Mouse (Mus musculus) heart, embryonic 14.5 days (tissue): ENCODE data around the gene Hist1h2ae. TPM values are rescaled to one million over a fixed set of nuclear protein-coding genes. Genes with fewer than 3 reads are reported as not detected.
"Not testable (repeated sequence)": the region's sequence is repeated elsewhere in the genome, so short reads cannot be mapped to it uniquely, and the experiment has no call there.

ENCODE experiments used
- ATAC-seq: fragments of 200-750 bp; cut with Nextera tagmentation; 2 replicates; pipeline ENCODE4 v1.8.0; 2017; ENCODE audit warnings: low read depth, moderate TSS enrichment; ENCODE audit not compliant: insufficient number of reproducible peaks, insufficient read depth, low FRiP score
- H3K27ac ChIP-seq, 2 experiments: fragments of 200-500 bp in 1 of 2; fragments of 300-500 bp in 1 of 2; sonication (generic) in 1 of 2; replicated peaks in 1 of 2; 2 replicates each; pipeline ENCODE4 v1.5.1; 2012 to 2014; ENCODE audit warnings: low read depth in 2 of 2, low read length in 2 of 2, control low read depth in 1 of 2, mild to moderate bottlenecking in 1 of 2, mixed read lengths in 1 of 2; ENCODE audit not compliant: control insufficient read depth in 1 of 2, insufficient read depth in 1 of 2
- H3K27me3 ChIP-seq: fragments of 300-500 bp; sonication (generic); 2 replicates; pipeline ENCODE4 v1.6.1; 2014; ENCODE audit warnings: mild to moderate bottlenecking, low read length, control low read depth; ENCODE audit not compliant: control insufficient read depth, insufficient read depth
- H3K36me3 ChIP-seq: fragments of 300-500 bp; sonication (generic); 2 replicates; pipeline ENCODE4 v1.6.1; 2014; ENCODE audit warnings: mild to moderate bottlenecking, control low read depth, low read length, mixed read lengths; ENCODE audit not compliant: control insufficient read depth, insufficient read depth
- H3K4me1 ChIP-seq, 2 experiments: fragments of 200-500 bp in 1 of 2; fragments of 300-500 bp in 1 of 2; sonication (generic) in 1 of 2; 2 replicates each; pipeline ENCODE4 v1.6.1; 2012 to 2014; ENCODE audit warnings: low read length in 2 of 2, control low read depth in 1 of 2, mixed read lengths in 1 of 2; ENCODE audit not compliant: control insufficient read depth in 2 of 2, insufficient read depth in 2 of 2
- H3K4me2 ChIP-seq: fragments of 300-500 bp; sonication (generic); 2 replicates; pipeline ENCODE4 v1.6.1; 2014; ENCODE audit warnings: mild to moderate bottlenecking, low read length
- H3K4me3 ChIP-seq, 2 experiments: fragments of 200-500 bp in 1 of 2; fragments of 300-500 bp in 1 of 2; sonication (generic) in 1 of 2; 2 replicates each; pipeline ENCODE4 v1.5.1; 2012 to 2014; ENCODE audit warnings: low read length in 2 of 2, mild to moderate bottlenecking in 2 of 2, control low read depth in 1 of 2, low read depth in 1 of 2, moderate library complexity in 1 of 2; ENCODE audit not compliant: control insufficient read depth in 1 of 2, insufficient read depth in 1 of 2
- H3K9ac ChIP-seq: fragments of 300-500 bp; sonication (generic); 2 replicates; pipeline ENCODE4 v1.6.1; 2014; ENCODE audit warnings: mild to moderate bottlenecking, low read length
- H3K9me3 ChIP-seq: fragments of 300-500 bp; sonication (generic); 2 replicates; pipeline ENCODE4 v1.6.1; 2016; ENCODE audit warnings: low read length, control low read depth; ENCODE audit not compliant: control insufficient read depth
- WGBS: fragments of 180-500 bp; shearing (Covaris S2); extraction: QIAGEN DNeasy Blood & Tissue Kit; methylation state at CpG from one replicate; pipeline ENCODE4 v1.1.7; 2014; 5-methylcytosine and 5-hydroxymethylcytosine counted together
- polyA plus RNA-seq: library from polyadenylated mRNA; unstranded; fragments of >200 nt; fragmentation: Nextera tagmentation; extraction: Ambion mirVana; gene quantifications from 2 replicates; pipeline ENCODE4 v1.2.1, GENCODE M21; 2014

Gene Hist1h2ae
- polyA plus RNA-seq, 1 experiment from 2014 or later, result 49.1 TPM

DNA sequence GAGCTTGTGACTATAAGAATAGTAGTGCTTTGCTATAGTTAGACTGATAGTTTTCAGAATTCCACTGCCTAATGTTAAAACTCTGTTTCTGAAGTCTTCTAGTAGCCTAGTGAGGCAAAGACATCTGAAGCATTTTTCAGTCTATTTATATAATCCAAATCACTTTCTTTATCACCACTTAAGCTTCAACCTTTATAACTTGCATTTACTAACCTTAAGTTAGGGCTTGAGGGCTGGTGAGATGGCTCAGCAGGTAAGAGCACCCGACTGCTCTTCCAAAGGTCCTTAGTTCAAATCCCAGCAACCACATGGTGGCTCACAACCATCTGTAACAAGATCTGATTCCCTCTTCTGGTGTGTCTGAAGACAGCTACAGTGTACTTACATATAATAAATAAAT, 31.2 kb downstream of the Hist1h2ae start:
- not testable (repeated sequence) for H3K4me2 ChIP-seq, H3K36me3 ChIP-seq, H3K4me3 ChIP-seq, H3K27ac ChIP-seq, ATAC-seq, H3K27me3 ChIP-seq, H3K9ac ChIP-seq, H3K9me3 ChIP-seq
- H3K4me1 ChIP-seq, result peaks cover 0 to 13% of the 10 kb centered on the region in 2 experiments; a peak in 2 of 4 replicates
- 60% methylated on average over 1 of the region's 1 CpGs for WGBS

DNA sequence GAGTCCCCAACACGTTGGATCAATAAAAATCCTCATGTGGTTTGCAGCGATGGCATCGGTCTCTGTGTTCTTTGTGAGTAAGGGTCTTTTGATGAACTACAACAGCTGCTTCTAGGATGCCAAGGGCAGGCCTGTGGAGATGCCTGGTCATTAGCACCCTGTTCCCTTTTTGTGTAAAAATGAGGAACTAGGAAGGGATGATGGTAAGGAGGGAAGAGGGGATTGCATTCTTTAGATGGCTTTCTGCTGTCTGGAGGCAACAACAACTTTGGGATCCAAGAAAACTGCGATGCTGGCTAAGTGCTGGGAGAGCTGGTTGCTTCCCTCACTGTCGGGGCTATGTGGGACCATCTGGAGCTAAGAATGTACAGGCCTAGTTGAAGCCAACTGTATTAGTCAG, 32.8 kb downstream of the Hist1h2ae start:
- Histone ChIP-seq H3K9ac (no peak overlapping the region), H3K36me3 (no peaks in the 10 kb centered on the region), H3K4me3 (no peak overlapping the region), H3K27ac (no peak overlapping the region), H3K4me2 (no peak overlapping the region), H3K4me1 (peaks cover 0 to 20% of the 10 kb centered on the region in 2 experiments; a peak in 3 of 4 replicates), H3K27me3 (no peaks in the 10 kb centered on the region), H3K9me3 (no peaks in the 10 kb centered on the region)
- 87% methylated on average over 5 of the region's 5 CpGs for WGBS
- ATAC-seq, result no peak

GRCm38 (mm10) chr13:23537006-23537710, 33.9 kb downstream of the Hist1h2ae start:
- 80% methylated on average over 3 of the region's 3 CpGs for WGBS
- Histone ChIP-seq H3K9ac (peak overlapping the region; percentile 78; the same call in 1 of the 2 replicates), H3K27ac (no peak overlapping the region)

GRCm38 (mm10) chr13:23536076-23536822, 34.8 kb downstream of the Hist1h2ae start:
- H3K4me3 ChIP-seq, result peak overlapping the region; percentile 8 to 48; a peak in 3 of 4 replicates
- H3K27ac ChIP-seq, result peak overlapping the region in 1 of 2 experiments; percentile 77; a peak in 1 of 4 replicates
- H3K4me2 ChIP-seq, result peak overlapping the region; percentile 71
- WGBS, result 23% methylated on average over 7 of the region's 7 CpGs
- ATAC-seq, result no peak
- peaks cover 5 to 30% of the 10 kb centered on the region in 2 experiments for H3K4me1 ChIP-seq
- H3K36me3 ChIP-seq, result no peaks in the 10 kb centered on the region
- no peaks in the 10 kb centered on the region for H3K9me3 ChIP-seq
- peak overlapping the region; percentile 78 for H3K9ac ChIP-seq
- H3K27me3 ChIP-seq, result no peaks in the 10 kb centered on the region

More at GRCm38 (mm10) chr13:23537006-23537710, 33.9 kb downstream of the Hist1h2ae start:
- Histone ChIP-seq H3K36me3 (no peaks in the 10 kb centered on the region), H3K4me2 (peak overlapping the region; percentile 71), H3K27me3 (no peaks in the 10 kb centered on the region), H3K4me1 (peaks cover 5 to 28% of the 10 kb centered on the region in 2 experiments), H3K9me3 (no peaks in the 10 kb centered on the region), H3K4me3 (peak overlapping the region in 1 of 2 experiments; percentile 48; a peak in 2 of 4 replicates)
- no peak for ATAC-seq

- H3K27me3 ChIP-seq, H3K36me3 ChIP-seq, H3K9me3 ChIP-seq: not testable (repeated sequence)
- peak within 1 kb of the TSS; percentile 48 to 51 for H3K4me3 ChIP-seq
- H3K4me2 ChIP-seq, result peak within 1 kb of the TSS; percentile 71
- H3K4me1 ChIP-seq, result peaks cover 5 to 30% of the 10 kb centered on the region in 2 experiments
- H3K27ac ChIP-seq, result peak within 1 kb of the TSS; percentile 68 to 95
- peak within 1 kb of the TSS; percentile 78 for H3K9ac ChIP-seq
- WGBS, result under 1% methylated on average over 37 of the region's 62 CpGs
- ATAC-seq, result peak; percentile 85
These were observed 35.6 kb downstream of the Hist1h2ae start, which contains the start of gene Hist1h3g for GRCm38 (mm10) chr13:23535137-23536075. Hist1h3g (plus strand) TSS chr13:23535422.

DNA sequence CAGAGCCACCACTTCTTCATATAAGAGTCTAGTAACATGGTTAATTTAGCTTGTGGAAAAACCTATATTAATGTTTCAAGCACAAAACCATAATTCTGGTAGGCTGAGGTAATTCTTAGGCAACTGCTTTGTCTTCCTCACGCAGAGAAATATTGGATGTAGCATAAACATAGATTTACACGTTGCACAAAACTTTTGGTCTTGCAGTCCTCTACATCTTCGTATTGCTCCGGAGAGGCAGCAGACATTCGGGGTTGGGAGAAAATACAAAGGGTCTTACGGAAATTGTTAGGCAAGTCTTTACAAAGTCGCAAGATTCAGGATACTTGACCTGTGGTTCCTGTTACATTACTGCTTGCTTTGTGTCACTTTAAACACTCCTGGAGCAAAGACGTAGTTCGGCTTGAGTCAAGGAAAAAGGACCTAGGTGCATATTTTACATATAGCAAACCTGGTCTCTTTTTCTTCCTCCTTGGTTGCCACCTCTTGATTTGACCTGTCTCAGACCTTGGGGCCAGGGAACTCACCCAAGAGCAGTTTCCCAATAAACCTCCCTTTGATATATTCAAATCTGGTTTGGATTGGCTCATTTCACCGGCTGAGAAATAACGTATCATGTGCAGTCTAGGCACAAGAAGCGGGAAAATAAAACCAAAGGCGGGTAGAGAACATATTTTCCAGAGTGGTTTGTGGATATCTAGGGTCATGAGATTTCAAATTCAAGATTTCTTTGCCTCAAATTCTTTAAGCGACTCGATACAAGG, 36.5 kb downstream of the Hist1h2ae start:
- Histone ChIP-seq H3K4me2 (peak overlapping the region; percentile 71), H3K4me1 (peaks cover 5 to 30% of the 10 kb centered on the region in 2 experiments), H3K4me3 (peak overlapping the region; percentile 24 to 48; a peak in 3 of 4 replicates), H3K9ac (peak overlapping the region; percentile 71), H3K36me3 (no peaks in the 10 kb centered on the region), H3K27me3 (no peaks in the 10 kb centered on the region), H3K9me3 (no peaks in the 10 kb centered on the region), H3K27ac (peak overlapping the region; percentile 68 to 95)
- ATAC-seq, result no peak
- WGBS, result 1% methylated on average over 15 of the region's 15 CpGs
